Mouse (Mus musculus): Measurements from ENCODE around the gene Wdr70. TPM values are rescaled to one million over a fixed set of nuclear protein-coding genes. Genes with fewer than 3 reads are reported as not detected.

The Wdr70 gene
- polyA plus RNA-seq, 2 experiments: 10.5 to 18.0 TPM

- Histone ChIP-seq H3K4me1 (replicated peaks; ENCODE audit: control insufficient read depth in 2 of 2, insufficient read depth in 2 of 2, low read length in 1 of 2) (no peaks in the 10 kb centered on the region), H3K4me2 (ENCODE audit: low read depth) (no peak overlapping the region), H3K27me3 (ENCODE audit: control insufficient read depth, insufficient read depth, low read length) (no peaks in the 10 kb centered on the region), H3K9me3 (ENCODE audit: control insufficient read depth, low read length) (no peaks in the 10 kb centered on the region), H3K4me3 (ENCODE audit: insufficient read depth in 1 of 2, low read depth in 2 of 2, low read length in 2 of 2) (no peak overlapping the region), H3K36me3 (replicated peaks; ENCODE audit: control insufficient read depth, insufficient read depth, low read depth) (no peaks in the 10 kb centered on the region), H3K27ac (no peak overlapping the region), H3K9ac (replicated peaks) (no peak overlapping the region)
- TF ChIP-seq CTCF (IDR thresholded peaks at IDR 0.05; ENCODE audit: low read depth) (no peak), EP300 (IDR thresholded peaks at IDR 0.05; ENCODE audit: low read depth) (no peak)
- 92% methylated on average over 5 of the region's 5 CpGs for WGBS (ENCODE audit: insufficient replicate concordance)
- ATAC-seq (ENCODE audit: insufficient read depth) (no peak), DNase-seq (ENCODE audit: low read depth in 3 of 3, low spot score in 3 of 3) (no peak)
Observed at GRCm38 (mm10) chr15:7972528-7972927, 126.5 kb downstream of the Wdr70 start.

- TF ChIP-seq EP300 (IDR thresholded peaks at IDR 0.05; ENCODE audit: low read depth) (no peak), CTCF (IDR thresholded peaks at IDR 0.05; ENCODE audit: low read depth) (no peak)
- H3K27ac ChIP-seq: no peak overlapping the region
- WGBS (ENCODE audit: insufficient replicate concordance): 69% methylated on average over 6 of the region's 6 CpGs
- no peak overlapping the region for H3K4me3 ChIP-seq (ENCODE audit: insufficient read depth in 1 of 2, low read depth in 2 of 2, low read length in 2 of 2)
- ATAC-seq (ENCODE audit: insufficient read depth) (no peak), DNase-seq (ENCODE audit: low read depth in 3 of 3, low spot score in 3 of 3) (no peak)
- no peak overlapping the region for H3K9ac ChIP-seq (replicated peaks)
- no peaks in the 10 kb centered on the region for H3K9me3 ChIP-seq (ENCODE audit: control insufficient read depth, low read length)
- no peaks in the 10 kb centered on the region for H3K36me3 ChIP-seq (replicated peaks; ENCODE audit: control insufficient read depth, insufficient read depth, low read depth)
- no peak overlapping the region for H3K4me2 ChIP-seq (ENCODE audit: low read depth)
- H3K4me1 ChIP-seq (replicated peaks; ENCODE audit: control insufficient read depth in 2 of 2, insufficient read depth in 2 of 2, low read length in 1 of 2): no peaks in the 10 kb centered on the region
- no peaks in the 10 kb centered on the region for H3K27me3 ChIP-seq (ENCODE audit: control insufficient read depth, insufficient read depth, low read length)
Observed at GRCm38 (mm10) chr15:7962786-7963185, 136.2 kb downstream of the Wdr70 start.

GRCm38 (mm10) chr15:7961489-7961888, 137.5 kb downstream of the Wdr70 start:
- 49% methylated on average over 2 of the region's 2 CpGs for WGBS (ENCODE audit: insufficient replicate concordance)
- no peak overlapping the region for H3K4me3 ChIP-seq (ENCODE audit: insufficient read depth in 1 of 2, low read depth in 2 of 2, low read length in 2 of 2)
- H3K27me3 ChIP-seq (ENCODE audit: control insufficient read depth, insufficient read depth, low read length): no peaks in the 10 kb centered on the region
- H3K9ac ChIP-seq (replicated peaks): no peak overlapping the region
- H3K9me3 ChIP-seq (ENCODE audit: control insufficient read depth, low read length): no peaks in the 10 kb centered on the region
- no peak for DNase-seq (ENCODE audit: low read depth in 3 of 3, low spot score in 3 of 3)
- no peak overlapping the region for H3K27ac ChIP-seq
- TF ChIP-seq EP300 (IDR thresholded peaks at IDR 0.05; ENCODE audit: low read depth) (no peak), CTCF (IDR thresholded peaks at IDR 0.05; ENCODE audit: low read depth) (no peak)
- ATAC-seq (ENCODE audit: insufficient read depth): no peak
- H3K4me2 ChIP-seq (ENCODE audit: low read depth): no peak overlapping the region
- H3K4me1 ChIP-seq (replicated peaks; ENCODE audit: control insufficient read depth in 2 of 2, insufficient read depth in 2 of 2, low read length in 1 of 2): no peaks in the 10 kb centered on the region
- H3K36me3 ChIP-seq (replicated peaks; ENCODE audit: control insufficient read depth, insufficient read depth, low read depth): no peaks in the 10 kb centered on the region

- no peaks in the 10 kb centered on the region for H3K9me3 ChIP-seq (ENCODE audit: control insufficient read depth, low read length)
- whole genome bisulfite sequencing (ENCODE audit: insufficient replicate concordance): 50% methylated on average over 1 of the region's 1 CpGs
- no peaks in the 10 kb centered on the region for H3K36me3 ChIP-seq (replicated peaks; ENCODE audit: control insufficient read depth, insufficient read depth, low read depth)
- no peak overlapping the region for H3K27ac ChIP-seq
- H3K4me2 ChIP-seq (ENCODE audit: low read depth): no peak overlapping the region
- no peak overlapping the region for H3K4me3 ChIP-seq (ENCODE audit: insufficient read depth in 1 of 2, low read depth in 2 of 2, low read length in 2 of 2)
- TF ChIP-seq CTCF (IDR thresholded peaks at IDR 0.05; ENCODE audit: low read depth) (no peak), EP300 (IDR thresholded peaks at IDR 0.05; ENCODE audit: low read depth) (no peak)
- no peaks in the 10 kb centered on the region for H3K4me1 ChIP-seq (replicated peaks; ENCODE audit: control insufficient read depth in 2 of 2, insufficient read depth in 2 of 2, low read length in 1 of 2)
- DNase-seq (ENCODE audit: low read depth in 3 of 3, low spot score in 3 of 3): no peak
- no peak overlapping the region for H3K9ac ChIP-seq (replicated peaks)
- ATAC-seq (ENCODE audit: insufficient read depth): no peak
- no peaks in the 10 kb centered on the region for H3K27me3 ChIP-seq (ENCODE audit: control insufficient read depth, insufficient read depth, low read length)
Observed at GRCm38 (mm10) chr15:7956899-7957298, 142.1 kb downstream of the Wdr70 start.

GRCm38 (mm10) chr15:7950561-7950960, 148.4 kb downstream of the Wdr70 start:
- no peak overlapping the region for H3K9ac ChIP-seq (replicated peaks)
- no peaks in the 10 kb centered on the region for H3K27me3 ChIP-seq (ENCODE audit: control insufficient read depth, insufficient read depth, low read length)
- no peak overlapping the region for H3K4me3 ChIP-seq (ENCODE audit: insufficient read depth in 1 of 2, low read depth in 2 of 2, low read length in 2 of 2)
- H3K4me1 ChIP-seq (replicated peaks; ENCODE audit: control insufficient read depth in 2 of 2, insufficient read depth in 2 of 2, low read length in 1 of 2): no peaks in the 10 kb centered on the region
- DNase-seq (ENCODE audit: low read depth in 3 of 3, low spot score in 3 of 3) (no peak), ATAC-seq (ENCODE audit: insufficient read depth) (no peak)
- no peaks in the 10 kb centered on the region for H3K9me3 ChIP-seq (ENCODE audit: control insufficient read depth, low read length)
- TF ChIP-seq CTCF (IDR thresholded peaks at IDR 0.05; ENCODE audit: low read depth): no peak
- TF ChIP-seq EP300 (IDR thresholded peaks at IDR 0.05; ENCODE audit: low read depth): no peak
- WGBS (ENCODE audit: insufficient replicate concordance): 81% methylated on average over 7 of the region's 7 CpGs
- H3K27ac ChIP-seq: no peak overlapping the region
- H3K36me3 ChIP-seq (replicated peaks; ENCODE audit: control insufficient read depth, insufficient read depth, low read depth): no peaks in the 10 kb centered on the region
- no peak overlapping the region for H3K4me2 ChIP-seq (ENCODE audit: low read depth)

Measured in liver, embryonic 14.5 days (tissue).